Comparison of ENCODE assay signal across 16 mouse cellular contexts in genomic region chr6:85336944-85337343, GRCm38 (mm10). TPM values are rescaled to one million over a fixed set of nuclear protein-coding genes. Genes with fewer than 3 reads are reported as not detected.
A peak's percentile ranks its signal among the peaks of the same experiment; 100 is the strongest.
DNase-seq lines count a peak whose midpoint lies in the region; ATAC-seq and TF ChIP-seq lines count a peak whose summit lies in the region.
"Had no signal": no experiment of that assay in that cellular context is flagged by ENCODE, and none has a peak within 500 bp of the region (broad histone marks: within the 10 kb centered on the region; RNA-seq: fewer than 3 reads in every experiment).

No protein-coding gene starts in this region.

- H3K4me2 ChIP-seq in forebrain, embryonic 16.5 days (ENCODE audit: low read length) = no peak overlapping the region
- H3K4me2 ChIP-seq: embryonic facial prominence, embryonic 15.5 days; hindbrain, embryonic 12.5 days; midbrain, embryonic 15.5 days had no signal

- intact Hi-C loops in left cerebral cortex, postnatal 10 days (cut with DNase I) = no loop called here

- no peak overlapping the region for H3K27ac ChIP-seq in cortical plate, adult 2 months (ENCODE audit: insufficient read depth, low read length)
- H3K27ac ChIP-seq in forebrain, embryonic 16.5 days (ENCODE audit: low read length) = no peak overlapping the region
- H3K27ac ChIP-seq: embryonic facial prominence, embryonic 15.5 days; hindbrain, embryonic 12.5 days; macrophage; midbrain, embryonic 15.5 days had no signal

- H3K4me1 ChIP-seq in cortical plate, adult 2 months (ENCODE audit: control insufficient read depth, insufficient read depth, low read length) = peaks cover 6% of the 10 kb centered on the region; the same call in 1 of the 2 replicates
- peaks cover 5% of the 10 kb centered on the region for H3K4me1 ChIP-seq in forebrain, embryonic 16.5 days (replicated peaks; ENCODE audit: control insufficient read depth, insufficient read depth, low read length)

- peak; percentile 63 for DNase-seq in cerebellum, adult 9-11 months
- no peak for DNase-seq in cerebellum, postnatal 10 days
- DNase-seq in left cerebral cortex, adult 18-20 months (ENCODE audit: low spot score in 2 of 2) = peak; percentile 46 to 48
- DNase-seq in left cerebral cortex, postnatal 10 days (ENCODE audit: extremely low spot score in 1 of 2, low spot score in 2 of 2) = no peak
- peak; percentile 84 for DNase-seq in NIH3T3 (ENCODE audit: low read depth)
- DNase-seq: kidney, postnatal 4 days had no signal

- peak; percentile 28; the same call in 1 of the 2 replicates for TF ChIP-seq POLR2A in cortical plate, adult 2 months (IDR thresholded peaks at IDR 0.05; ENCODE audit: extremely low read depth, insufficient read depth, low read length)

- no peak for ATAC-seq in forebrain, embryonic 16.5 days
- ATAC-seq: forebrain, embryonic 14.5 days; intestine, postnatal 0 days; lung, postnatal 0 days; midbrain, embryonic 15.5 days had no signal

- 83% methylated on average over 9 of the region's 9 CpGs for WGBS in forebrain, embryonic 16.5 days

- no peaks in the 10 kb centered on the region for H3K9me3 ChIP-seq in forebrain, embryonic 16.5 days (ENCODE audit: control insufficient read depth, low read length)
- H3K9me3 ChIP-seq: embryonic facial prominence, embryonic 15.5 days; hindbrain, embryonic 12.5 days; midbrain, embryonic 15.5 days had no signal

- H3K4me3 ChIP-seq in cortical plate, adult 2 months (ENCODE audit: insufficient read depth, low read length) = no peak overlapping the region
- no peak overlapping the region for H3K4me3 ChIP-seq in forebrain, embryonic 16.5 days (replicated peaks; ENCODE audit: low read length)
- H3K4me3 ChIP-seq: embryonic facial prominence, embryonic 15.5 days; hindbrain, embryonic 12.5 days; midbrain, embryonic 15.5 days; myocyte had no signal

- TF ChIP-seq CTCF in cortical plate, adult 2 months (IDR thresholded peaks at IDR 0.05; ENCODE audit: extremely low read depth, insufficient read depth, low read length) = no peak

- no peak overlapping the region for H3K9ac ChIP-seq in forebrain, embryonic 16.5 days (replicated peaks; ENCODE audit: low read depth, low read length)
- H3K9ac ChIP-seq: embryonic facial prominence, embryonic 15.5 days; hindbrain, embryonic 12.5 days; midbrain, embryonic 15.5 days had no signal

- H3K27me3 ChIP-seq in forebrain, embryonic 16.5 days (replicated peaks; ENCODE audit: control insufficient read depth, insufficient read depth, low read length) = no peaks in the 10 kb centered on the region
- H3K27me3 ChIP-seq: embryonic facial prominence, embryonic 15.5 days; midbrain, embryonic 15.5 days had no signal

- H3K36me3 ChIP-seq in forebrain, embryonic 16.5 days (ENCODE audit: control insufficient read depth, insufficient read depth) = peaks cover 2% of the 10 kb centered on the region; the same call in 1 of the 2 replicates

RNA-seq across cellular contexts. Expression of gene Sfxn5, which starts 3.7 kb away (rescaled TPM):
- total RNA-seq in left cerebral cortex, adult 18-20 months (2021) = 100 to 1,000 TPM; 163 to 164 TPM
- total RNA-seq in left cerebral cortex, postnatal 10 days (2021) = 100 to 1,000 TPM; 136 to 141 TPM
- 163 and 164 TPM in 2 replicates for polyA plus RNA-seq in cortical plate, adult 2 months (2012; rRNA removed)
- 23.1 and 27.1 TPM in 2 replicates for polyA plus RNA-seq in forebrain, embryonic 16.5 days (2015; fragmentation: Nextera tagmentation; extraction: Ambion mirVana)

RNA-seq across cellular contexts. Expression of gene Rab11fip5, which starts 37.5 kb away (rescaled TPM):
- total RNA-seq in left cerebral cortex, adult 18-20 months (2021) = 10 to 100 TPM; 81.7 to 82.1 TPM
- 10 to 100 TPM; 56.9 to 57.5 TPM for total RNA-seq in left cerebral cortex, postnatal 10 days (2021)
- 46.6 and 48.5 TPM in 2 replicates for polyA plus RNA-seq in cortical plate, adult 2 months (2012; rRNA removed)
- polyA plus RNA-seq in forebrain, embryonic 16.5 days (2015; fragmentation: Nextera tagmentation; extraction: Ambion mirVana) = 15.4 and 19.3 TPM in 2 replicates

Comparison
In these comparisons a context has a peak if more than half of its experiments do, and no peak if none do; other contexts are left out.
1. DNase-seq: peak in cerebellum, adult 9-11 months (single experiment), left cerebral cortex, adult 18-20 months (2 of 2) and NIH3T3 (single experiment); none in cerebellum, postnatal 10 days (0 of 2) and left cerebral cortex, postnatal 10 days (0 of 2).